Mouse (Mus musculus) embryonic facial prominence, embryonic 14.5 days (tissue): ENCODE measurements at regions not wholly inside any gene's neighbourhood (a gene's known extent, or its start where the extent isn't known, plus 50 kb on each side); places are given as distances from the start of the nearest gene placed in this dataset.
"Not testable (repeated sequence)": the region's sequence is repeated elsewhere in the genome, so short reads cannot be mapped to it uniquely, and the experiment has no call there.

ENCODE experiments used
- ATAC-seq: fragments of 200-750 bp; cut with Nextera tagmentation; 2 replicates; pipeline ENCODE4 v1.8.0; 2017; ENCODE audit warnings: low read depth, moderate number of reproducible peaks, moderate TSS enrichment
- DNase-seq: peaks from one replicate; pipeline ENCODE4 v3.0.0-alpha.2; 2015; ENCODE audit warnings: low spot score
- H3K27ac ChIP-seq: fragments of 300-500 bp; sonication (generic); replicated peaks from 2 replicates; pipeline ENCODE4 v1.5.1; 2014; ENCODE audit warnings: low read depth, mild to moderate bottlenecking, low read length, moderate library complexity
- H3K27me3 ChIP-seq: fragments of 300-500 bp; sonication (generic); replicated peaks from 2 replicates; pipeline ENCODE4 v1.6.1; 2014; ENCODE audit warnings: low read length; ENCODE audit not compliant: control insufficient read depth, insufficient read depth
- H3K36me3 ChIP-seq: fragments of 300-500 bp; sonication (generic); 2 replicates; pipeline ENCODE4 v1.6.1; 2014; ENCODE audit warnings: low read length, mixed read lengths; ENCODE audit not compliant: control insufficient read depth, insufficient read depth
- H3K4me1 ChIP-seq: fragments of 300-500 bp; sonication (generic); 2 replicates; pipeline ENCODE4 v1.6.1; 2014; ENCODE audit warnings: antibody characterized with exemption, low read length; ENCODE audit not compliant: control insufficient read depth, insufficient read depth
- H3K4me2 ChIP-seq: fragments of 300-500 bp; sonication (generic); 2 replicates; pipeline ENCODE4 v1.6.1; 2014; ENCODE audit warnings: low read depth, mild to moderate bottlenecking, low read length, moderate library complexity, mixed read lengths
- H3K4me3 ChIP-seq: fragments of 300-500 bp; sonication (generic); 2 replicates; pipeline ENCODE4 v1.5.1; 2014; ENCODE audit warnings: low read depth, mild to moderate bottlenecking, low read length
- H3K9ac ChIP-seq: fragments of 300-500 bp; sonication (generic); 2 replicates; pipeline ENCODE4 v1.6.1; 2014; ENCODE audit warnings: low read depth, mild to moderate bottlenecking, low read length, moderate library complexity, mixed read lengths
- H3K9me3 ChIP-seq: fragments of 300-500 bp; sonication (generic); 2 replicates; pipeline ENCODE4 v1.6.1; 2016; ENCODE audit warnings: low read length; ENCODE audit not compliant: control insufficient read depth
- WGBS: fragments of 180-500 bp; shearing (Covaris S2); extraction: QIAGEN DNeasy Blood & Tissue Kit; methylation state at CpG from one replicate; pipeline ENCODE4 v1.1.7; 2014; 5-methylcytosine and 5-hydroxymethylcytosine counted together

DNA sequence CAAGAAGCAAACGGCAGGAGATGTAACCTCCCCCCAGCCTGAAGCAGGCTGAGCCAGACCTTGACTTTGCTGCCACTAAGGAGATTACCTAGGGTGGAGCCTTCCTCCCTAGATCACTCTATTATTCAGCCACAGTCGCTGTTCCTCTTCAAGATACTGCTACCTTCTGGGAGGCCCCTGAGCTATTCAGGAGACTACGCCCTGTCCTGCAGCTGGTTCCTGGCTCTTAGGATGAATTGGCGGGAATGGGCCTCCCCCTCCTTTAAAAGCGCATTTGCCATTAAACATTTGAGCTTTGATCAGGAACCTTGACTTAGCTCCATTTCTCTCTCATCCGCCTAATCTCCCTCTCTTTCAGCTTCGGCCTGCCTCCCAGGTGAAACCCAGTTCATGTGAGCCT, 331.8 kb upstream of the Zfp703 start:
- not testable (repeated sequence) for ATAC-seq, DNase-seq, H3K9me3 ChIP-seq, H3K27ac ChIP-seq, H3K4me1 ChIP-seq, H3K9ac ChIP-seq, H3K27me3 ChIP-seq, H3K36me3 ChIP-seq, H3K4me2 ChIP-seq, H3K4me3 ChIP-seq
- 76% methylated on average over 7 of the region's 7 CpGs for WGBS

DNA sequence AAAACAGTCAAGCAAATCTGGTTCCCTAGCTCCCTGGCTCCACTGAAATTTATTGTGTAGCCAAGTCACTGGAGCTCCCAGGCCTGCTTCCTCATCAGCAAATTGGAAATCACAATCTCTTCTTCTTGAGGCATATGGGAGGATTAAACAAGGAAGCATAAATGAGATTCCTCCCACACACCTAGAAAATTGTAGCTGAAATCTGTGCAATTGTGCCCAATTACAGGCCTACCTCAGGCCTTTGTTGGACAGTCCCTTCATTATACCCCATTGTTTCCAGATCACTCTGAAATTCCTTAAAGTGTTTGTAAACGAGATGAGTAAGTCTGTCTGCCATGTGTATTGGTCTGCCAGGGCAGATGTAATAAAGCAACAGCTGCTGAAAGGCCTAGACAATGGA, 326.8 kb upstream of the Zfp703 start:
- Histone ChIP-seq H3K27ac (no peak overlapping the region), H3K9ac (no peak overlapping the region), H3K4me1 (no peaks in the 10 kb centered on the region), H3K27me3 (no peaks in the 10 kb centered on the region), H3K4me2 (no peak overlapping the region), H3K9me3 (no peaks in the 10 kb centered on the region), H3K4me3 (no peak overlapping the region), H3K36me3 (no peaks in the 10 kb centered on the region)
- no peak for ATAC-seq
- no peak for DNase-seq
- WGBS = 32% methylated on average over 1 of the region's 1 CpGs

GRCm38 (mm10) chr8:26655897-26656296, 321.2 kb upstream of the Zfp703 start:
- ATAC-seq (no peak), DNase-seq (no peak)
- Histone ChIP-seq H3K9ac (no peak overlapping the region), H3K4me3 (no peak overlapping the region), H3K4me1 (no peaks in the 10 kb centered on the region), H3K27me3 (no peaks in the 10 kb centered on the region), H3K36me3 (no peaks in the 10 kb centered on the region), H3K27ac (no peak overlapping the region), H3K4me2 (no peak overlapping the region), H3K9me3 (no peaks in the 10 kb centered on the region)
- WGBS = 63% methylated on average over 8 of the region's 8 CpGs

- DNase-seq (no peak), ATAC-seq (no peak)
- WGBS = 80% methylated on average over 13 of the region's 13 CpGs
Observed at GRCm38 (mm10) chr8:26656310-26657075, 320.6 kb upstream of the Zfp703 start.

DNA sequence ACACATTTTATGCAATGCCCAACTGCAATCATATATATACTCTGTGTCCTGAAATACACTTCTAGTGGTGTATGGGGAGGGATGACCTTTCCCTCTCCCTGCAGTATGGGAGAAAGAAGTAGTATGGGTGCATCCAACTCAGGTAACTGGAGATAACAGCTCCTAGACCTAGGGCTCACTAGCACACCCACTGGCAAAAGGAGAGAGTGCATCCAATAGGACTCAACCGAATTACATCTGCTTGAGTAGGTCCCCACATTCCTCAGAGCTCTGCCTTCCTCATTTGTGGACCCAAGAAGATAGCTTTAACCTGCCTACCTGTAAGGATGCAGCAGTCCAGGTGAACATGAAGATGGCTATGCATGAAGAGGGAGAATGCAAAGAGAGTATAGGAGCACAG, 317.7 kb upstream of the Zfp703 start:
- no peak overlapping the region for H3K27ac ChIP-seq
- no peak overlapping the region for H3K9ac ChIP-seq
- no peak overlapping the region for H3K4me2 ChIP-seq
- no peaks in the 10 kb centered on the region for H3K27me3 ChIP-seq
- no peak for ATAC-seq
- no peaks in the 10 kb centered on the region for H3K9me3 ChIP-seq
- WGBS = 26% methylated on average over 1 of the region's 1 CpGs
- H3K4me1 ChIP-seq = no peaks in the 10 kb centered on the region
- H3K4me3 ChIP-seq = no peak overlapping the region
- DNase-seq = no peak
- no peaks in the 10 kb centered on the region for H3K36me3 ChIP-seq

More at GRCm38 (mm10) chr8:26656310-26657075, 320.6 kb upstream of the Zfp703 start:
- Histone ChIP-seq H3K27ac (no peak overlapping the region), H3K36me3 (no peaks in the 10 kb centered on the region), H3K4me2 (no peak overlapping the region), H3K4me3 (no peak overlapping the region), H3K4me1 (no peaks in the 10 kb centered on the region), H3K9ac (no peak overlapping the region), H3K27me3 (no peaks in the 10 kb centered on the region), H3K9me3 (no peaks in the 10 kb centered on the region)

- ATAC-seq = no peak
- whole genome bisulfite sequencing = 78% methylated on average over 3 of the region's 3 CpGs
- H3K27ac ChIP-seq = no peak overlapping the region
Observed at GRCm38 (mm10) chr8:26669541-26669940, 307.6 kb upstream of the Zfp703 start.

DNA sequence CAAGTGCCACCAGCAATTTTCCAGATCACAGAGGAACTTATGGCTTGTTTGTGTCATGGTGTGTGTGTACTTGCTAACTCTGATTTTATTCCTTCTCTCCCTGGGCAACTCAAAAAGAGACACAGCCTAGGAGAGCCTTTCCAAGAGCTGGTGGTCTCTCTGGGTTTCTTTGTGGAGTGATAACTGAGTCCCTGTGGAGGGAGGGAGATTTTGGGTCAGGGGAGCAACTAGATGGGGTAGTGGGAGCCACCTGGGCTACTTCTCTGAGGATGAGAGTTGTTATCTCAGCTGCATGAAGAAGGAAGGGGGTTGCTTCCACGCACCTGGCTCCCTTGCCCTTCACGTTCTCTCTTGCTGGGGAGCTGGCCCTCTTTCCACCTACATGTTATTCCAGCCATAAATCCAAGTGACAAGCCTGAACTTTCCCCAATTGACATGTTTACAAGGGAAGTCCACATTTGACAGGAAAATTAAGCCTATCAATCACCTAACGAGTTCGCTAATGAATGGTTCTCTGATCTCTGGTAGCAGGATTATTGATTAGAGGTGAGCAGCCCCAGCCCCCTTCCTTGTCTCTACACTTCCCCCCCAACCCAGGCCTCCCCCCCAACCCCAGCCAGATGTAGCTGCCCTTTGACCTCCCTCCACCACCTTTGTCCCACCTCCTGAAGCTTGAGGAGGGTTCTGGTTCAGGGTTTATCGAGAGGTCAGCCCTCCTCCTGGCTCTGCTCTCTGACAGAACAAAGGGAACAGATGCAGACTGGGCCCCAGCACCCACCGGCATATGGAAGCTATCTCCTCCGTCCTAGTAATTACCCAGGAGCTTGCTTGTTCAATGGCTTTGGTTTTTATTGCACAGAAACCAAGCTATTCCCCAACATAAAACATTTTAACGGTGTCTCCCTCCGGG, 304.4 kb upstream of the Zfp703 start:
- Histone ChIP-seq H3K9ac (no peak overlapping the region), H3K9me3 (no peaks in the 10 kb centered on the region), H3K27ac (no peak overlapping the region), H3K36me3 (no peaks in the 10 kb centered on the region), H3K4me3 (no peak overlapping the region), H3K4me2 (no peak overlapping the region), H3K4me1 (peaks cover 7% of the 10 kb centered on the region), H3K27me3 (peaks cover 4% of the 10 kb centered on the region; the same call in 1 of the 2 replicates)
- 21% methylated on average over 9 of the region's 9 CpGs for WGBS
- ATAC-seq (0 out of 2 replicates have a peak, but pooled peaks have one; percentile 26), DNase-seq (no peak)

More at GRCm38 (mm10) chr8:26669541-26669940, 307.6 kb upstream of the Zfp703 start:
- no peaks in the 10 kb centered on the region for H3K9me3 ChIP-seq
- no peaks in the 10 kb centered on the region for H3K27me3 ChIP-seq
- H3K4me2 ChIP-seq = no peak overlapping the region
- H3K4me3 ChIP-seq = no peak overlapping the region
- H3K9ac ChIP-seq = no peak overlapping the region
- DNase-seq = no peak
- H3K36me3 ChIP-seq = no peaks in the 10 kb centered on the region
- peaks cover 3% of the 10 kb centered on the region; the same call in 1 of the 2 replicates for H3K4me1 ChIP-seq

GRCm38 (mm10) chr8:26677584-26678138, 299.5 kb upstream of the Zfp703 start:
- no peaks in the 10 kb centered on the region for H3K9me3 ChIP-seq
- no peaks in the 10 kb centered on the region for H3K36me3 ChIP-seq
- ATAC-seq (peak; percentile 50; the same call in 1 of the 2 replicates), DNase-seq (peak; percentile 90)
- H3K9ac ChIP-seq = no peak overlapping the region
- H3K4me2 ChIP-seq = peak overlapping the region; percentile 45
- H3K4me3 ChIP-seq = peak overlapping the region; percentile 16; the same call in 1 of the 2 replicates
- no peak overlapping the region for H3K27ac ChIP-seq
- peaks cover 7% of the 10 kb centered on the region; the same call in 1 of the 2 replicates for H3K27me3 ChIP-seq
- 28% methylated on average over 18 of the region's 18 CpGs for WGBS
- H3K4me1 ChIP-seq = peaks cover 9% of the 10 kb centered on the region
